Mouse (Mus musculus) midbrain, postnatal 0 days (tissue): ENCODE measurements around the gene Tars2. TPM values are rescaled to one million over a fixed set of nuclear protein-coding genes. Genes with fewer than 3 reads are reported as not detected.
"Not testable (repeated sequence)": the region's sequence is repeated elsewhere in the genome, so short reads cannot be mapped to it uniquely, and the experiment has no call there.

Experiments used
- ATAC-seq: fragments of 200-750 bp; cut with Nextera tagmentation; 2 replicates; pipeline ENCODE4 v1.8.0; 2017; ENCODE audit warnings: moderate number of reproducible peaks, mild to moderate bottlenecking, moderate TSS enrichment, moderate library complexity; ENCODE audit not compliant: low FRiP score
- DNase-seq: peaks from one replicate; pipeline ENCODE4 v3.0.0-alpha.2; 2015; ENCODE audit warnings: low spot score
- H3K27ac ChIP-seq: fragments of 300-500 bp; sonication (generic); 2 replicates; pipeline ENCODE4 v1.5.1; 2014; ENCODE audit warnings: low read depth, mild to moderate bottlenecking, low read length, mixed read lengths
- H3K27me3 ChIP-seq: fragments of 300-500 bp; sonication (generic); 2 replicates; pipeline ENCODE4 v1.6.1; 2014; ENCODE audit warnings: low read length, control low read depth, mixed read lengths; ENCODE audit not compliant: insufficient read depth
- H3K36me3 ChIP-seq: fragments of 300-500 bp; sonication (generic); 2 replicates; pipeline ENCODE4 v1.6.1; 2014; ENCODE audit warnings: low read length, control low read depth, mixed read lengths; ENCODE audit not compliant: insufficient read depth
- H3K4me1 ChIP-seq: fragments of 300-500 bp; sonication (generic); 2 replicates; pipeline ENCODE4 v1.6.1; 2014; ENCODE audit warnings: mild to moderate bottlenecking, control low read depth, antibody characterized with exemption, low read length, mixed read lengths; ENCODE audit not compliant: insufficient read depth
- H3K4me2 ChIP-seq: fragments of 300-500 bp; sonication (generic); 2 replicates; pipeline ENCODE4 v1.6.1; 2014; ENCODE audit warnings: low read depth, mild to moderate bottlenecking, low read length, mixed read lengths; ENCODE audit not compliant: poor library complexity, severe bottlenecking
- H3K4me3 ChIP-seq: fragments of 300-500 bp; sonication (generic); 2 replicates; pipeline ENCODE4 v1.5.1; 2014; ENCODE audit warnings: low read depth, mild to moderate bottlenecking, low read length, moderate library complexity
- H3K9ac ChIP-seq: fragments of 300-500 bp; sonication (generic); replicated peaks from 2 replicates; pipeline ENCODE4 v1.6.1; 2014; ENCODE audit warnings: mild to moderate bottlenecking, low read length, moderate library complexity, mixed read lengths; ENCODE audit not compliant: poor library complexity, severe bottlenecking
- H3K9me3 ChIP-seq: fragments of 300-500 bp; sonication (generic); 2 replicates; pipeline ENCODE4 v1.6.1; 2016; ENCODE audit warnings: low read length, control low read depth
- CTCF ChIP-seq: IDR thresholded peaks from 2 replicates; pipeline ENCODE4 v1.5.1; 2016; ENCODE audit warnings: antibody characterized with exemption, mild to moderate bottlenecking
- WGBS: fragments of 180-500 bp; shearing (Covaris S2); extraction: QIAGEN DNeasy Blood & Tissue Kit; methylation state at CpG from one replicate; pipeline ENCODE4 v1.1.7; 2014; 5-methylcytosine and 5-hydroxymethylcytosine counted together
- microRNA-seq: library from miRNA; unstranded; fragments of <30 nt; microRNA quantifications from one replicate; pipeline ENCODE4, GENCODE M21; 2016; ENCODE audit warnings: borderline number of aligned reads
- polyA plus RNA-seq: library from polyadenylated mRNA; unstranded; fragments of >200 nt; fragmentation: Nextera tagmentation; extraction: Ambion mirVana; gene quantifications from 2 replicates; pipeline ENCODE4 v1.2.1, GENCODE M21; 2015
- total RNA-seq: library from RNA; depleted of rRNA; stranded (reverse); fragments of >200 nt; gene quantifications from 2 replicates; pipeline ENCODE4 v1.2.3, GENCODE M21; 2014; rRNA removed

Tars2 gene
- total and polyA plus RNA-seq, 2 experiments from 2014 or later: 39.8 to 40.8 TPM

DNA sequence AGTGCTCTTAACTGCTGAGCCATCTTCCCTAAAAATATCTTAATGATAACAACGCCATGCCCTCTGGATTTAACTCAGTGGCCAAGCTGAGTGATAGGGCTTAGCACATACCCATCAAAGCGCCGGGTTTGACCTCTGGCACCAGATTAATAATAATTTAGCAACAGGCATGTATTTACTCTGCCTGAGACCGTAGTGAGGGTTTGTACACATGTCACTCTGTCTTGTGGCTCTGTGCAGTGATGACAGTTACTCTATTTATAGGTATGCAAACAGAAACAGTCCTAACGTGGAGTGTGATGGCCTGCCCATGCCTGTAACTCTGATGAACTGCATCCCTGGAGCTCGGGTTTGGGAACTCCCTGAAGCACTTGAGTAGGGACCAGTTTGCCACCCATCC is 67.3 kb downstream of the Tars2 start:
- WGBS: 82% methylated on average over 6 of the region's 6 CpGs
- Histone ChIP-seq H3K4me1 (peaks cover 5% of the 10 kb centered on the region; the same call in 1 of the 2 replicates), H3K36me3 (no peaks in the 10 kb centered on the region), H3K4me3 (no peak overlapping the region), H3K9ac (no peak overlapping the region), H3K27ac (no peak overlapping the region), H3K4me2 (no peak overlapping the region), H3K27me3 (no peaks in the 10 kb centered on the region), H3K9me3 (no peaks in the 10 kb centered on the region)
- ATAC-seq (no peak), DNase-seq (no peak)
- TF ChIP-seq CTCF: no peak

- ATAC-seq, DNase-seq: not testable (repeated sequence)
- WGBS: 95% methylated on average over 2 of the region's 2 CpGs
Observed at GRCm38 (mm10) chr3:95690552-95690951, 69.5 kb downstream of the Tars2 start.

More at GRCm38 (mm10) chr3:95690552-95690951, 69.5 kb downstream of the Tars2 start:
- not testable (repeated sequence) for H3K27me3 ChIP-seq, H3K9me3 ChIP-seq, H3K4me3 ChIP-seq, H3K4me2 ChIP-seq, H3K36me3 ChIP-seq, H3K27ac ChIP-seq, H3K4me1 ChIP-seq, H3K9ac ChIP-seq

Small RNA genes lying within 50 kb of the gene (microRNA-seq; reads per million reads assigned to microRNA genes)
- gene Mir7014: not detected

Other genes starting within 250 kb of the Tars2 start
- 18.8 and 19.2 TPM in 2 replicates for gene Ctss, start 233.4 kb downstream of the Tars2 start, total RNA-seq
- gene Ctss, start 233.4 kb downstream of the Tars2 start, polyA plus RNA-seq: 19.6 and 20.0 TPM in 2 replicates
- gene Hormad1, start 200.5 kb downstream of the Tars2 start, total RNA-seq: not detected in 2 replicates
- gene Hormad1, start 200.5 kb downstream of the Tars2 start, polyA plus RNA-seq: not detected in 2 replicates
- gene Golph3l, start 171.3 kb downstream of the Tars2 start, total RNA-seq: 19.1 and 22.2 TPM in 2 replicates
- gene Golph3l, start 171.3 kb downstream of the Tars2 start, polyA plus RNA-seq: 18.8 and 19.8 TPM in 2 replicates
- gene Ensa, start 135.2 kb downstream of the Tars2 start, total RNA-seq: 100 and 124 TPM in 2 replicates
- gene Ensa, start 135.2 kb downstream of the Tars2 start, polyA plus RNA-seq: 167 and 169 TPM in 2 replicates
- 105 and 136 TPM in 2 replicates for gene Mcl1, start 101.4 kb downstream of the Tars2 start, total RNA-seq
- 35.8 and 42.8 TPM in 2 replicates for gene Mcl1, start 101.4 kb downstream of the Tars2 start, polyA plus RNA-seq
- 1.3 and 1.4 TPM in 2 replicates for gene Adamtsl4, start 72.3 kb downstream of the Tars2 start, total RNA-seq
- gene Adamtsl4, start 72.3 kb downstream of the Tars2 start, polyA plus RNA-seq: 1.0 and 1.4 TPM in 2 replicates
- gene Ecm1, start 20.6 kb downstream of the Tars2 start, total RNA-seq: 6.2 and 9.9 TPM in 2 replicates
- gene Ecm1, start 20.6 kb downstream of the Tars2 start, polyA plus RNA-seq: 9.7 and 10.8 TPM in 2 replicates
- 28.8 and 30.6 TPM in 2 replicates for gene Rprd2, start 58.7 kb upstream of the Tars2 start, total RNA-seq
- 20.1 and 23.6 TPM in 2 replicates for gene Rprd2, start 58.7 kb upstream of the Tars2 start, polyA plus RNA-seq
- 9.3 and 11.0 TPM in 2 replicates for gene Prpf3, start 95.7 kb upstream of the Tars2 start, total RNA-seq
- gene Prpf3, start 95.7 kb upstream of the Tars2 start, polyA plus RNA-seq: 24.0 and 26.9 TPM in 2 replicates
- 82.9 and 88.3 TPM in 2 replicates for gene Mrps21, start 111.3 kb upstream of the Tars2 start, total RNA-seq
- gene Mrps21, start 111.3 kb upstream of the Tars2 start, polyA plus RNA-seq: 241 TPM in 2 replicates
- 4.2 and 5.2 TPM in 2 replicates for gene Ciart, start 122.0 kb upstream of the Tars2 start, total RNA-seq
- gene Ciart, start 122.0 kb upstream of the Tars2 start, polyA plus RNA-seq: 9.3 and 12.6 TPM in 2 replicates
- 6.5 and 27.7 TPM in 2 replicates for gene BC028528, start 131.8 kb upstream of the Tars2 start, total RNA-seq
- gene BC028528, start 131.8 kb upstream of the Tars2 start, polyA plus RNA-seq: 14.6 and 18.8 TPM in 2 replicates
- gene Aph1a, start 133.8 kb upstream of the Tars2 start, total RNA-seq: 67.5 and 71.6 TPM in 2 replicates
- 39.0 and 45.2 TPM in 2 replicates for gene Aph1a, start 133.8 kb upstream of the Tars2 start, polyA plus RNA-seq
- 5.1 and 8.0 TPM in 2 replicates for gene Car14, start 144.5 kb upstream of the Tars2 start, total RNA-seq
- 6.8 and 7.5 TPM in 2 replicates for gene Car14, start 144.5 kb upstream of the Tars2 start, polyA plus RNA-seq
- gene Anp32e, start 169.0 kb upstream of the Tars2 start, total RNA-seq: 24.7 and 27.5 TPM in 2 replicates
- gene Anp32e, start 169.0 kb upstream of the Tars2 start, polyA plus RNA-seq: 70.9 and 86.9 TPM in 2 replicates
- gene Plekho1, start 235.8 kb upstream of the Tars2 start, total RNA-seq: 52.5 and 62.7 TPM in 2 replicates
- 37.3 and 41.2 TPM in 2 replicates for gene Plekho1, start 235.8 kb upstream of the Tars2 start, polyA plus RNA-seq